Mouse (Mus musculus) stomach, postnatal 0 days (tissue): ENCODE data around the gene Gtf2e1. TPM values are rescaled to one million over a fixed set of nuclear protein-coding genes. Genes with fewer than 3 reads are reported as not detected.

ENCODE experiments used
- ATAC-seq: fragments of 200-750 bp; cut with Nextera tagmentation; 2 replicates; pipeline ENCODE4 v1.8.0; 2017; ENCODE audit not compliant: low FRiP score, low TSS enrichment
- DNase-seq: peaks from one replicate; pipeline ENCODE4 v3.0.0-alpha.2; 2016; ENCODE audit warnings: low spot score
- H3K27ac ChIP-seq: fragments of 300-500 bp; sonication (generic); replicated peaks from 2 replicates; pipeline ENCODE4 v1.5.1; 2014; ENCODE audit warnings: mild to moderate bottlenecking, control low read depth
- H3K27me3 ChIP-seq: fragments of 300-500 bp; sonication (generic); 2 replicates; pipeline ENCODE4 v1.6.1; 2014; ENCODE audit warnings: low read length; ENCODE audit not compliant: control insufficient read depth, insufficient read depth
- H3K36me3 ChIP-seq: fragments of 300-500 bp; sonication (generic); 2 replicates; pipeline ENCODE4 v1.6.1; 2014; ENCODE audit warnings: low read length, mixed read lengths; ENCODE audit not compliant: control insufficient read depth, insufficient read depth
- H3K4me1 ChIP-seq: fragments of 300-500 bp; sonication (generic); replicated peaks from 2 replicates; pipeline ENCODE4 v1.6.1; 2014; ENCODE audit warnings: antibody characterized with exemption; ENCODE audit not compliant: control insufficient read depth, insufficient read depth
- H3K4me2 ChIP-seq: fragments of 300-500 bp; sonication (generic); replicated peaks from 2 replicates; pipeline ENCODE4 v1.6.1; 2014; ENCODE audit warnings: low read depth, mild to moderate bottlenecking, control low read depth, moderate library complexity
- H3K4me3 ChIP-seq: fragments of 300-500 bp; sonication (generic); 2 replicates; pipeline ENCODE4 v1.5.1; 2014; ENCODE audit warnings: low read depth, low read length, control low read depth
- H3K9ac ChIP-seq: fragments of 300-500 bp; sonication (generic); 2 replicates; pipeline ENCODE4 v1.6.1; 2014; ENCODE audit warnings: mild to moderate bottlenecking, low read length, control low read depth, mixed read lengths
- H3K9me3 ChIP-seq: fragments of 300-500 bp; sonication (generic); 2 replicates; pipeline ENCODE4 v1.6.1; 2016; ENCODE audit warnings: low read length; ENCODE audit not compliant: control insufficient read depth
- CTCF ChIP-seq: IDR thresholded peaks from 2 replicates; pipeline ENCODE4 v1.5.1; 2016; ENCODE audit warnings: antibody characterized with exemption, low read depth, mild to moderate bottlenecking, moderate library complexity
- EP300 ChIP-seq: optimal IDR thresholded peaks from 2 replicates; pipeline ENCODE3; 2016; ENCODE audit warnings: antibody characterized with exemption
- WGBS: fragments of 180-500 bp; shearing (Covaris S2); extraction: QIAGEN DNeasy Blood & Tissue Kit; methylation state at CpG from one replicate; pipeline ENCODE4 v1.1.7; 2014; 5-methylcytosine and 5-hydroxymethylcytosine counted together
- polyA plus RNA-seq: library from polyadenylated mRNA; unstranded; fragments of >200 nt; fragmentation: Nextera tagmentation; extraction: Ambion mirVana; gene quantifications from 2 replicates; pipeline ENCODE4 v1.2.1, GENCODE M21; 2015

The Gtf2e1 gene
- polyA plus RNA-seq, 1 experiment from 2014 or later = 9.2 TPM

GRCm38 (mm10) chr16:37562414-37562813, 22.8 kb upstream of the Gtf2e1 start:
- Histone ChIP-seq H3K4me1 (no peaks in the 10 kb centered on the region), H3K4me2 (no peak overlapping the region), H3K9me3 (no peaks in the 10 kb centered on the region), H3K27ac (no peak overlapping the region), H3K9ac (no peak overlapping the region), H3K27me3 (no peaks in the 10 kb centered on the region), H3K36me3 (peaks cover 2% of the 10 kb centered on the region; the same call in 1 of the 2 replicates), H3K4me3 (no peak overlapping the region)
- no peak for ATAC-seq
- 92% methylated on average over 6 of the region's 6 CpGs for WGBS
- TF ChIP-seq EP300 (no peak), CTCF (no peak)
- no peak for DNase-seq

- Histone ChIP-seq H3K27ac (no peak overlapping the region), H3K36me3 (peaks cover 5% of the 10 kb centered on the region; the same call in 1 of the 2 replicates), H3K4me2 (no peak overlapping the region), H3K4me1 (no peaks in the 10 kb centered on the region), H3K27me3 (no peaks in the 10 kb centered on the region), H3K9me3 (no peaks in the 10 kb centered on the region), H3K9ac (no peak overlapping the region), H3K4me3 (no peak overlapping the region)
- TF ChIP-seq EP300 (no peak), CTCF (no peak)
- DNase-seq (no peak), ATAC-seq (no peak)
- 84% methylated on average over 3 of the region's 3 CpGs for WGBS
Observed at GRCm38 (mm10) chr16:37552824-37553223, 13.2 kb upstream of the Gtf2e1 start.

GRCm38 (mm10) chr16:37550981-37551380, 11.4 kb upstream of the Gtf2e1 start:
- Histone ChIP-seq H3K4me1 (no peaks in the 10 kb centered on the region), H3K36me3 (no peaks in the 10 kb centered on the region), H3K4me3 (no peak overlapping the region), H3K9me3 (no peaks in the 10 kb centered on the region), H3K4me2 (no peak overlapping the region), H3K9ac (no peak overlapping the region), H3K27ac (no peak overlapping the region), H3K27me3 (no peaks in the 10 kb centered on the region)
- no peak for ATAC-seq
- TF ChIP-seq EP300 (no peak), CTCF (no peak)
- DNase-seq = no peak
- WGBS = 87% methylated on average over 2 of the region's 2 CpGs

- no peaks in the 10 kb centered on the region for H3K36me3 ChIP-seq
- H3K4me1 ChIP-seq = no peaks in the 10 kb centered on the region
- DNase-seq = no peak
- no peak overlapping the region for H3K27ac ChIP-seq
- no peak for ATAC-seq
- H3K9ac ChIP-seq = no peak overlapping the region
- no peak overlapping the region for H3K4me3 ChIP-seq
- H3K27me3 ChIP-seq = no peaks in the 10 kb centered on the region
- H3K9me3 ChIP-seq = no peaks in the 10 kb centered on the region
- WGBS = 53% methylated on average over 3 of the region's 3 CpGs
- TF ChIP-seq CTCF (no peak), EP300 (no peak)
- H3K4me2 ChIP-seq = no peak overlapping the region
Observed at GRCm38 (mm10) chr16:37550266-37550665, 10.7 kb upstream of the Gtf2e1 start.

GRCm38 (mm10) chr16:37546312-37546711, 6.7 kb upstream of the Gtf2e1 start:
- no peak overlapping the region for H3K4me3 ChIP-seq
- no peak overlapping the region for H3K9ac ChIP-seq
- DNase-seq (no peak), ATAC-seq (no peak)
- TF ChIP-seq EP300 = no peak
- no peak for TF ChIP-seq CTCF
- peaks cover 6% of the 10 kb centered on the region; the same call in 1 of the 2 replicates for H3K36me3 ChIP-seq
- no peaks in the 10 kb centered on the region for H3K4me1 ChIP-seq
- H3K27ac ChIP-seq = no peak overlapping the region
- WGBS = 62% methylated on average over 5 of the region's 5 CpGs
- no peaks in the 10 kb centered on the region for H3K27me3 ChIP-seq
- no peaks in the 10 kb centered on the region for H3K9me3 ChIP-seq
- H3K4me2 ChIP-seq = no peak overlapping the region

GRCm38 (mm10) chr16:37540776-37541175, 1.2 kb upstream of the Gtf2e1 start:
- Histone ChIP-seq H3K9ac (no peak overlapping the region), H3K36me3 (peaks cover 6% of the 10 kb centered on the region; the same call in 1 of the 2 replicates), H3K27ac (no peak overlapping the region), H3K4me2 (peak overlapping the region; percentile 65; the same call in 1 of the 2 replicates), H3K27me3 (no peaks in the 10 kb centered on the region), H3K4me1 (no peaks in the 10 kb centered on the region), H3K9me3 (no peaks in the 10 kb centered on the region), H3K4me3 (no peak overlapping the region)
- 80% methylated on average over 6 of the region's 6 CpGs for WGBS
- no peak for ATAC-seq
- TF ChIP-seq EP300 = no peak
- no peak for TF ChIP-seq CTCF
- DNase-seq = no peak
